Mouse (Mus musculus): ENCODE results near the gene Gm4881. TPM values are rescaled to one million over a fixed set of nuclear protein-coding genes. Genes with fewer than 3 reads are reported as not detected.
A peak's percentile ranks its signal among the peaks of the same experiment; 100 is the strongest.
"Not testable (repeated sequence)": the region's sequence is repeated elsewhere in the genome, so short reads cannot be mapped to it uniquely, and the experiment has no call there.

Gm4881 gene
- polyA plus RNA-seq, 1 experiment from 2014 or later = not detected

GRCm38 (mm10) chr7:24895749-24896148 lies 48.5 kb downstream of the Gm4881 start:
- ATAC-seq (ENCODE audit: insufficient number of reproducible peaks, insufficient read depth, low FRiP score, low read depth); H3K4me3 ChIP-seq (ENCODE audit: control insufficient read depth in 1 of 2, insufficient read depth in 1 of 2, low read depth in 1 of 2, low read length in 2 of 2); H3K9me3 ChIP-seq (ENCODE audit: control insufficient read depth, low read length); H3K36me3 ChIP-seq (ENCODE audit: control insufficient read depth, insufficient read depth, low read length); H3K27me3 ChIP-seq (ENCODE audit: control insufficient read depth, insufficient read depth, low read length); H3K4me2 ChIP-seq (ENCODE audit: low read length); H3K27ac ChIP-seq (replicated peaks in 1 of 2; ENCODE audit: control insufficient read depth in 1 of 2, insufficient read depth in 1 of 2, low read depth in 2 of 2, low read length in 2 of 2); H3K4me1 ChIP-seq (ENCODE audit: control insufficient read depth in 2 of 2, insufficient read depth in 2 of 2, low read length in 2 of 2); H3K9ac ChIP-seq (ENCODE audit: low read length): not testable (repeated sequence)
- 78% methylated on average over 2 of the region's 2 CpGs for WGBS

DNA sequence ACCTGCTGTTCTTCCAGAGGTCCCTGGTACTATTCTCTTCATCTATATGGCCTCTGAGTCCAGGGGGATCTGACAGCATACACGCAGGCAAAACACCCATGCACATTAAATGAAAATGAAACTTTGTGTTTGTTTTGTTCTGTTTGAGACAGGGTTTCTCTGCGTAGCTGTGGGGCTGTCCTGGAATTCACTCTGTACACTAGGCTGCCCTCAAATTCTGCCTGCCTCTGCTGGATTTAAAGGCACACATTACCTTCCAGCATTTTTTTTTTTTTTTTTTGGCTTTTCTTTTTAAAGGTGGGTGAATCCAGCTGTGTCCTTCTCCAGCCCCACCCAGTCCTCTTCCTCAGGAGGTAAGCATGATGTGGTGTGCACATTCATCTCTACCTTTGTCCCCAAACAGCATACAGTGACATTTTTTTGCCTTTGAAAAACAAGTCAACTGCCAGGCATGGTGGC lies 52.1 kb downstream of the Gm4881 start:
- no peak overlapping the region for H3K27ac ChIP-seq (replicated peaks in 1 of 2; ENCODE audit: control insufficient read depth in 1 of 2, insufficient read depth in 1 of 2, low read depth in 2 of 2, low read length in 2 of 2)
- no peaks in the 10 kb centered on the region for H3K9me3 ChIP-seq (ENCODE audit: control insufficient read depth, low read length)
- H3K4me3 ChIP-seq (ENCODE audit: control insufficient read depth in 1 of 2, insufficient read depth in 1 of 2, low read depth in 1 of 2, low read length in 2 of 2) = no peak overlapping the region
- H3K9ac ChIP-seq (ENCODE audit: low read length) = no peak overlapping the region
- H3K4me1 ChIP-seq (ENCODE audit: control insufficient read depth in 2 of 2, insufficient read depth in 2 of 2, low read length in 2 of 2) = peaks cover 0 to 7% of the 10 kb centered on the region in 2 experiments; a peak in 2 of 4 replicates
- WGBS = 74% methylated on average over 2 of the region's 2 CpGs
- ATAC-seq (ENCODE audit: insufficient number of reproducible peaks, insufficient read depth, low FRiP score, low read depth) = no peak
- H3K27me3 ChIP-seq (ENCODE audit: control insufficient read depth, insufficient read depth, low read length) = no peaks in the 10 kb centered on the region
- no peak overlapping the region for H3K4me2 ChIP-seq (ENCODE audit: low read length)
- H3K36me3 ChIP-seq (ENCODE audit: control insufficient read depth, insufficient read depth, low read length) = peaks cover 41% of the 10 kb centered on the region

GRCm38 (mm10) chr7:24891241-24892124 lies 52.8 kb downstream of the Gm4881 start:
- no peaks in the 10 kb centered on the region for H3K9me3 ChIP-seq (ENCODE audit: control insufficient read depth, low read length)
- 74% methylated on average over 3 of the region's 3 CpGs for WGBS
- H3K27me3 ChIP-seq (ENCODE audit: control insufficient read depth, insufficient read depth, low read length) = no peaks in the 10 kb centered on the region
- H3K4me2 ChIP-seq (ENCODE audit: low read length) = no peak overlapping the region
- H3K4me1 ChIP-seq (ENCODE audit: control insufficient read depth in 2 of 2, insufficient read depth in 2 of 2, low read length in 2 of 2) = peaks cover 0 to 13% of the 10 kb centered on the region in 2 experiments; a peak in 3 of 4 replicates
- no peak for ATAC-seq (ENCODE audit: insufficient number of reproducible peaks, insufficient read depth, low FRiP score, low read depth)
- H3K36me3 ChIP-seq (ENCODE audit: control insufficient read depth, insufficient read depth, low read length) = peaks cover 48% of the 10 kb centered on the region
- H3K27ac ChIP-seq (replicated peaks in 1 of 2; ENCODE audit: control insufficient read depth in 1 of 2, insufficient read depth in 1 of 2, low read depth in 2 of 2, low read length in 2 of 2) = no peak overlapping the region
- H3K9ac ChIP-seq (ENCODE audit: low read length) = no peak overlapping the region
- H3K4me3 ChIP-seq (ENCODE audit: control insufficient read depth in 1 of 2, insufficient read depth in 1 of 2, low read depth in 1 of 2, low read length in 2 of 2) = no peak overlapping the region

GRCm38 (mm10) chr7:24890281-24891216 lies 53.7 kb downstream of the Gm4881 start:
- Histone ChIP-seq H3K36me3 (ENCODE audit: control insufficient read depth, insufficient read depth, low read length) (peaks cover 57% of the 10 kb centered on the region), H3K27ac (replicated peaks in 1 of 2; ENCODE audit: control insufficient read depth in 1 of 2, insufficient read depth in 1 of 2, low read depth in 2 of 2, low read length in 2 of 2) (0 out of 4 replicates have a peak overlapping the region, but pooled peaks of 1 of the 2 experiments have one; percentile 4), H3K27me3 (ENCODE audit: control insufficient read depth, insufficient read depth, low read length) (no peaks in the 10 kb centered on the region), H3K4me2 (ENCODE audit: low read length) (no peak overlapping the region), H3K9ac (ENCODE audit: low read length) (no peak overlapping the region), H3K9me3 (ENCODE audit: control insufficient read depth, low read length) (no peaks in the 10 kb centered on the region), H3K4me1 (ENCODE audit: control insufficient read depth in 2 of 2, insufficient read depth in 2 of 2, low read length in 2 of 2) (peaks cover 8 to 23% of the 10 kb centered on the region in 2 experiments), H3K4me3 (ENCODE audit: control insufficient read depth in 1 of 2, insufficient read depth in 1 of 2, low read depth in 1 of 2, low read length in 2 of 2) (no peak overlapping the region)
- peak; percentile 40; the same call in 1 of the 2 replicates for ATAC-seq (ENCODE audit: insufficient number of reproducible peaks, insufficient read depth, low FRiP score, low read depth)
- WGBS = 26% methylated on average over 10 of the region's 10 CpGs

GRCm38 (mm10) chr7:24889431-24890220 lies 54.7 kb downstream of the Gm4881 start:
- WGBS = 87% methylated on average over 6 of the region's 6 CpGs
- H3K4me3 ChIP-seq (ENCODE audit: control insufficient read depth in 1 of 2, insufficient read depth in 1 of 2, low read depth in 1 of 2, low read length in 2 of 2) = no peak overlapping the region
- no peak overlapping the region for H3K4me2 ChIP-seq (ENCODE audit: low read length)
- no peak overlapping the region for H3K9ac ChIP-seq (ENCODE audit: low read length)
- ATAC-seq (ENCODE audit: insufficient number of reproducible peaks, insufficient read depth, low FRiP score, low read depth) = no peak
- no peaks in the 10 kb centered on the region for H3K9me3 ChIP-seq (ENCODE audit: control insufficient read depth, low read length)
- H3K4me1 ChIP-seq (ENCODE audit: control insufficient read depth in 2 of 2, insufficient read depth in 2 of 2, low read length in 2 of 2) = peaks cover 8 to 27% of the 10 kb centered on the region in 2 experiments
- H3K27me3 ChIP-seq (ENCODE audit: control insufficient read depth, insufficient read depth, low read length) = no peaks in the 10 kb centered on the region
- H3K36me3 ChIP-seq (ENCODE audit: control insufficient read depth, insufficient read depth, low read length) = peaks cover 60% of the 10 kb centered on the region
- H3K27ac ChIP-seq (replicated peaks in 1 of 2; ENCODE audit: control insufficient read depth in 1 of 2, insufficient read depth in 1 of 2, low read depth in 2 of 2, low read length in 2 of 2) = 0 out of 4 replicates have a peak overlapping the region, but pooled peaks of 1 of the 2 experiments have one; percentile 4

DNA sequence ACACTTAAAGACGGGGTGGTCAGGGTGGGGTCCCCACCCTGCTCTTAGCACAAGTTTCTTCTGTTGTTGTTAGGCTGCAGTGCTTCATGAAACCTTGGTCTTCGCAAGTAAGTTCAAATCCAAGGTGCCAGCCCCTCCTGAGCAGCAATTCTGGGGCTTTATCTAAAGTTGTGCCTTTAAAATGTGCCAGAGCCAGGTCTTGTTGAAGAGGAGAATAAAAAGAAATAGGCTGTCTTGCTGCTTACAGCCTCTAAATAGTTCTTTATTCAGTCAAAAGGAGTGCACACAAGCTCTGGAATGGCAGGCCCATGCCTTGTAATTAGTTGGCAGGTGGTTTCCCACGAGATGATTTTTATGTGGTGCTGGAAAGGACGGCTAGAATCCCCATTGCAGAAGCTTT lies 57.2 kb downstream of the Gm4881 start:
- ATAC-seq (ENCODE audit: insufficient number of reproducible peaks, insufficient read depth, low FRiP score, low read depth) = no peak
- Histone ChIP-seq H3K36me3 (ENCODE audit: control insufficient read depth, insufficient read depth, low read length) (peaks cover 60% of the 10 kb centered on the region), H3K27me3 (ENCODE audit: control insufficient read depth, insufficient read depth, low read length) (no peaks in the 10 kb centered on the region), H3K4me1 (ENCODE audit: control insufficient read depth in 2 of 2, insufficient read depth in 2 of 2, low read length in 2 of 2) (peaks cover 8 to 27% of the 10 kb centered on the region in 2 experiments), H3K4me2 (ENCODE audit: low read length) (no peak overlapping the region), H3K9me3 (ENCODE audit: control insufficient read depth, low read length) (no peaks in the 10 kb centered on the region), H3K9ac (ENCODE audit: low read length) (peak overlapping the region; percentile 42; the same call in 1 of the 2 replicates), H3K27ac (replicated peaks in 1 of 2; ENCODE audit: control insufficient read depth in 1 of 2, insufficient read depth in 1 of 2, low read depth in 2 of 2, low read length in 2 of 2) (no peak overlapping the region), H3K4me3 (ENCODE audit: control insufficient read depth in 1 of 2, insufficient read depth in 1 of 2, low read depth in 1 of 2, low read length in 2 of 2) (no peak overlapping the region)
- 74% methylated on average over 4 of the region's 4 CpGs for WGBS

- ATAC-seq (ENCODE audit: insufficient number of reproducible peaks, insufficient read depth, low FRiP score, low read depth) = no peak
- peaks cover 60% of the 10 kb centered on the region for H3K36me3 ChIP-seq (ENCODE audit: control insufficient read depth, insufficient read depth, low read length)
- peak overlapping the region; percentile 69 to 91 for H3K4me3 ChIP-seq (ENCODE audit: control insufficient read depth in 1 of 2, insufficient read depth in 1 of 2, low read depth in 1 of 2, low read length in 2 of 2)
- no peaks in the 10 kb centered on the region for H3K27me3 ChIP-seq (ENCODE audit: control insufficient read depth, insufficient read depth, low read length)
- WGBS = 58% methylated on average over 4 of the region's 4 CpGs
- H3K27ac ChIP-seq (replicated peaks in 1 of 2; ENCODE audit: control insufficient read depth in 1 of 2, insufficient read depth in 1 of 2, low read depth in 2 of 2, low read length in 2 of 2) = 0 out of 4 replicates have a peak overlapping the region, but pooled peaks of 1 of the 2 experiments have one; percentile 10
- H3K4me2 ChIP-seq (ENCODE audit: low read length) = peak overlapping the region; percentile 83
- H3K9me3 ChIP-seq (ENCODE audit: control insufficient read depth, low read length) = no peaks in the 10 kb centered on the region
- H3K4me1 ChIP-seq (ENCODE audit: control insufficient read depth in 2 of 2, insufficient read depth in 2 of 2, low read length in 2 of 2) = peaks cover 8 to 27% of the 10 kb centered on the region in 2 experiments
- H3K9ac ChIP-seq (ENCODE audit: low read length) = peak overlapping the region; percentile 99
Observed at GRCm38 (mm10) chr7:24886308-24886633, 58.0 kb downstream of the Gm4881 start.

Measured in heart, embryonic 14.5 days (tissue).